Mouse (Mus musculus): ENCODE measurements around the gene Hsd3b7.

GRCm38 (mm10) chr7:127801010-127801621 lies 712 bp downstream of the Hsd3b7 start:
- TF ChIP-seq GATA1 (IDR thresholded peaks at IDR 0.05; ENCODE audit: low read length) (no peak), TAL1 (IDR thresholded peaks at IDR 0.05; ENCODE audit: low read length) (no peak)
